Mouse (Mus musculus): ENCODE measurements around the gene Grik4. TPM values are rescaled to one million over a fixed set of nuclear protein-coding genes. Genes with fewer than 3 reads are reported as not detected.

The Grik4 gene
- polyA plus RNA-seq, 1 experiment from 2014 or later, result 2.5 TPM

GRCm38 (mm10) chr9:42508235-42508634 lies 436.1 kb downstream of the Grik4 start:
- Histone ChIP-seq H3K36me3 (ENCODE audit: control insufficient read depth, insufficient read depth, low read length) (no peaks in the 10 kb centered on the region), H3K27ac (ENCODE audit: low read depth, low read length) (no peak overlapping the region), H3K9ac (ENCODE audit: low read length) (no peak overlapping the region), H3K4me3 (ENCODE audit: low read depth, low read length) (no peak overlapping the region), H3K9me3 (ENCODE audit: control insufficient read depth, low read length) (no peaks in the 10 kb centered on the region), H3K4me1 (ENCODE audit: control insufficient read depth, insufficient read depth, low read length) (no peaks in the 10 kb centered on the region), H3K4me2 (ENCODE audit: low read depth) (no peak overlapping the region), H3K27me3 (ENCODE audit: control insufficient read depth, insufficient read depth, low read length) (no peaks in the 10 kb centered on the region)
- DNase-seq (ENCODE audit: low spot score) (no peak), ATAC-seq (ENCODE audit: insufficient read depth, low FRiP score, low TSS enrichment) (no peak)
- WGBS, result 79% methylated on average over 7 of the region's 7 CpGs

- Histone ChIP-seq H3K36me3 (ENCODE audit: control insufficient read depth, insufficient read depth, low read length) (no peaks in the 10 kb centered on the region), H3K27ac (ENCODE audit: low read depth, low read length) (no peak within 1 kb of the TSS), H3K4me2 (ENCODE audit: low read depth) (no peak within 1 kb of the TSS), H3K9me3 (ENCODE audit: control insufficient read depth, low read length) (no peaks in the 10 kb centered on the region), H3K27me3 (ENCODE audit: control insufficient read depth, insufficient read depth, low read length) (no peaks in the 10 kb centered on the region), H3K4me1 (ENCODE audit: control insufficient read depth, insufficient read depth, low read length) (no peaks in the 10 kb centered on the region), H3K9ac (ENCODE audit: low read length) (no peak within 1 kb of the TSS), H3K4me3 (ENCODE audit: low read depth, low read length) (no peak within 1 kb of the TSS)
- ATAC-seq (ENCODE audit: insufficient read depth, low FRiP score, low TSS enrichment) (no peak), DNase-seq (ENCODE audit: low spot score) (no peak)
- WGBS, result 84% methylated on average over 6 of the region's 6 CpGs
Measured at GRCm38 (mm10) chr9:42507709-42508108, 436.6 kb downstream of the Grik4 start, which contains the start of gene Tbcel. TSS of gene Tbcel (minus strand) at chr9:42507809.

GRCm38 (mm10) chr9:42507022-42507421 lies 437.3 kb downstream of the Grik4 start:
- H3K36me3 ChIP-seq (ENCODE audit: control insufficient read depth, insufficient read depth, low read length), result no peaks in the 10 kb centered on the region

GRCm38 (mm10) chr9:42504971-42505510 lies 439.3 kb downstream of the Grik4 start:
- Histone ChIP-seq H3K9ac (ENCODE audit: low read length) (no peak overlapping the region), H3K27me3 (ENCODE audit: control insufficient read depth, insufficient read depth, low read length) (no peaks in the 10 kb centered on the region), H3K4me1 (ENCODE audit: control insufficient read depth, insufficient read depth, low read length) (no peaks in the 10 kb centered on the region), H3K4me3 (ENCODE audit: low read depth, low read length) (no peak overlapping the region), H3K9me3 (ENCODE audit: control insufficient read depth, low read length) (no peaks in the 10 kb centered on the region), H3K36me3 (ENCODE audit: control insufficient read depth, insufficient read depth, low read length) (no peaks in the 10 kb centered on the region), H3K27ac (ENCODE audit: low read depth, low read length) (no peak overlapping the region), H3K4me2 (ENCODE audit: low read depth) (no peak overlapping the region)
- DNase-seq (ENCODE audit: low spot score) (no peak), ATAC-seq (ENCODE audit: insufficient read depth, low FRiP score, low TSS enrichment) (no peak)
- WGBS, result 91% methylated on average over 3 of the region's 3 CpGs

More at GRCm38 (mm10) chr9:42507022-42507421, 437.3 kb downstream of the Grik4 start:
- H3K9me3 ChIP-seq (ENCODE audit: control insufficient read depth, low read length), result no peaks in the 10 kb centered on the region
- H3K4me2 ChIP-seq (ENCODE audit: low read depth), result no peak overlapping the region
- no peak overlapping the region for H3K4me3 ChIP-seq (ENCODE audit: low read depth, low read length)
- no peaks in the 10 kb centered on the region for H3K27me3 ChIP-seq (ENCODE audit: control insufficient read depth, insufficient read depth, low read length)
- ATAC-seq (ENCODE audit: insufficient read depth, low FRiP score, low TSS enrichment) (no peak), DNase-seq (ENCODE audit: low spot score) (no peak)
- H3K9ac ChIP-seq (ENCODE audit: low read length), result no peak overlapping the region
- no peak overlapping the region for H3K27ac ChIP-seq (ENCODE audit: low read depth, low read length)
- H3K4me1 ChIP-seq (ENCODE audit: control insufficient read depth, insufficient read depth, low read length), result no peaks in the 10 kb centered on the region
- WGBS, result 72% methylated on average over 1 of the region's 1 CpGs

DNA sequence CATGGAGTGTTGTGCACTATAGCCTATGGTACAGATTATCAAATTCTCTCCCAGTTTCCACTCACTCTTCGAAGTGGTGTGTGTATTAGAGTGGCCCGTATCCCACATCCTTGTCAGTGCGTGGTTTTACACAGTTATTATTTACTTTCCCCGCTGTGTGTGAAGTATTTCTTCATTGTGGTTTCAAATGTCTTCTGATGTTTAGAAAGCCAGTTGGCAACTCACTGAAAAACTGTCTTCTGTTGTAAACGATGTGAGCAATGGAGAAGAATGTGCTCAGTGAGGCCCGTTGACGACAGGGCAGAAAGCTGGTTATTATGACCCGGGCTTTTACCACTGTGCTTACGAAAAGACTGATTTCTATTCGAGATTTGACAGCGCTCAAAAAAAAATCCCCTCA lies 439.7 kb downstream of the Grik4 start:
- H3K27me3 ChIP-seq (ENCODE audit: control insufficient read depth, insufficient read depth, low read length), result no peaks in the 10 kb centered on the region
- H3K36me3 ChIP-seq (ENCODE audit: control insufficient read depth, insufficient read depth, low read length), result no peaks in the 10 kb centered on the region
- H3K27ac ChIP-seq (ENCODE audit: low read depth, low read length), result no peak overlapping the region
- H3K4me3 ChIP-seq (ENCODE audit: low read depth, low read length), result no peak overlapping the region
- WGBS, result 75% methylated on average over 11 of the region's 11 CpGs
- ATAC-seq (ENCODE audit: insufficient read depth, low FRiP score, low TSS enrichment), result no peak
- H3K9me3 ChIP-seq (ENCODE audit: control insufficient read depth, low read length), result no peaks in the 10 kb centered on the region
- H3K4me2 ChIP-seq (ENCODE audit: low read depth), result no peak overlapping the region
- DNase-seq (ENCODE audit: low spot score), result no peak
- H3K4me1 ChIP-seq (ENCODE audit: control insufficient read depth, insufficient read depth, low read length), result no peaks in the 10 kb centered on the region
- no peak overlapping the region for H3K9ac ChIP-seq (ENCODE audit: low read length)

DNA sequence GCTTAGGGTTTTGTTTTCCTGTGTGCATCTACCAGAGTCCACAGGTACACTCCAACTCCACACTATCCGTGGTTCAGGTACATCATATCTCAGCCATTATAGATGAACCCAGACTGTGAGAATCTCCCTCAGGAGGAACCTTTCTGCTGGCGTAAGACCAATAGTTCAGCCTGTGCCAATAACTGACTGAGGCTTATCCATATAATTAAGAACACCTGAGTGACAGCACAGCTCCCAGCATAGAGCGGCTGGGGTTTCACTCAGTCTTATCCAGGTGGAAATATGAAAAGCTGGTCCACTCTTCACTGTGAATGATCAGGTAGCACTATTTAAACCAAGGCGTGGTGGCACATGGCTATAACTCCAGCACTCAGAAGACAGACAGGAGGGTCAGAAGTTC lies 440.6 kb downstream of the Grik4 start:
- Histone ChIP-seq H3K36me3 (ENCODE audit: control insufficient read depth, insufficient read depth, low read length) (no peaks in the 10 kb centered on the region), H3K27me3 (ENCODE audit: control insufficient read depth, insufficient read depth, low read length) (no peaks in the 10 kb centered on the region), H3K4me1 (ENCODE audit: control insufficient read depth, insufficient read depth, low read length) (no peaks in the 10 kb centered on the region), H3K4me2 (ENCODE audit: low read depth) (no peak overlapping the region), H3K9ac (ENCODE audit: low read length) (no peak overlapping the region), H3K27ac (ENCODE audit: low read depth, low read length) (no peak overlapping the region), H3K4me3 (ENCODE audit: low read depth, low read length) (no peak overlapping the region), H3K9me3 (ENCODE audit: control insufficient read depth, low read length) (no peaks in the 10 kb centered on the region)
- WGBS, result 86% methylated on average over 4 of the region's 4 CpGs
- DNase-seq (ENCODE audit: low spot score) (no peak), ATAC-seq (ENCODE audit: insufficient read depth, low FRiP score, low TSS enrichment) (no peak)

GRCm38 (mm10) chr9:42496296-42496695 lies 448.0 kb downstream of the Grik4 start:
- H3K36me3 ChIP-seq (ENCODE audit: control insufficient read depth, insufficient read depth, low read length), result no peaks in the 10 kb centered on the region
- 91% methylated on average over 2 of the region's 2 CpGs for WGBS
- no peaks in the 10 kb centered on the region for H3K4me1 ChIP-seq (ENCODE audit: control insufficient read depth, insufficient read depth, low read length)
- H3K4me3 ChIP-seq (ENCODE audit: low read depth, low read length), result no peak overlapping the region
- no peaks in the 10 kb centered on the region for H3K27me3 ChIP-seq (ENCODE audit: control insufficient read depth, insufficient read depth, low read length)
- peaks cover 3% of the 10 kb centered on the region; the same call in 1 of the 2 replicates for H3K9me3 ChIP-seq (ENCODE audit: control insufficient read depth, low read length)
- H3K27ac ChIP-seq (ENCODE audit: low read depth, low read length), result no peak overlapping the region
- ATAC-seq (ENCODE audit: insufficient read depth, low FRiP score, low TSS enrichment), result no peak
- H3K9ac ChIP-seq (ENCODE audit: low read length), result no peak overlapping the region
- no peak for DNase-seq (ENCODE audit: low spot score)
- H3K4me2 ChIP-seq (ENCODE audit: low read depth), result no peak overlapping the region

GRCm38 (mm10) chr9:42491780-42492179 lies 452.5 kb downstream of the Grik4 start:
- no peak for ATAC-seq (ENCODE audit: insufficient read depth, low FRiP score, low TSS enrichment)
- Histone ChIP-seq H3K36me3 (ENCODE audit: control insufficient read depth, insufficient read depth, low read length) (no peaks in the 10 kb centered on the region), H3K4me1 (ENCODE audit: control insufficient read depth, insufficient read depth, low read length) (no peaks in the 10 kb centered on the region), H3K4me2 (ENCODE audit: low read depth) (no peak overlapping the region), H3K4me3 (ENCODE audit: low read depth, low read length) (no peak overlapping the region), H3K9ac (ENCODE audit: low read length) (no peak overlapping the region), H3K27ac (ENCODE audit: low read depth, low read length) (no peak overlapping the region), H3K9me3 (ENCODE audit: control insufficient read depth, low read length) (peaks cover 2% of the 10 kb centered on the region; the same call in 1 of the 2 replicates), H3K27me3 (ENCODE audit: control insufficient read depth, insufficient read depth, low read length) (no peaks in the 10 kb centered on the region)
- DNase-seq (ENCODE audit: low spot score), result no peak
- 83% methylated on average over 9 of the region's 9 CpGs for WGBS

GRCm38 (mm10) chr9:42490589-42491382 lies 453.5 kb downstream of the Grik4 start:
- Histone ChIP-seq H3K4me3 (ENCODE audit: low read depth, low read length) (no peak overlapping the region), H3K4me2 (ENCODE audit: low read depth) (no peak overlapping the region), H3K9ac (ENCODE audit: low read length) (no peak overlapping the region), H3K27me3 (ENCODE audit: control insufficient read depth, insufficient read depth, low read length) (no peaks in the 10 kb centered on the region), H3K9me3 (ENCODE audit: control insufficient read depth, low read length) (no peaks in the 10 kb centered on the region), H3K36me3 (ENCODE audit: control insufficient read depth, insufficient read depth, low read length) (no peaks in the 10 kb centered on the region), H3K27ac (ENCODE audit: low read depth, low read length) (no peak overlapping the region), H3K4me1 (ENCODE audit: control insufficient read depth, insufficient read depth, low read length) (no peaks in the 10 kb centered on the region)
- ATAC-seq (ENCODE audit: insufficient read depth, low FRiP score, low TSS enrichment) (no peak), DNase-seq (ENCODE audit: low spot score) (no peak)
- WGBS, result 80% methylated on average over 16 of the region's 16 CpGs
